Mouse (Mus musculus): ENCODE data around the gene Atoh1.
A peak's percentile ranks its signal among the peaks of the same experiment; 100 is the strongest.

Atoh1 gene

GRCm38 (mm10) chr6:64728499-64729198 lies at the start of gene Atoh1:
Atoh1 (plus strand) TSS chr6:64729125.
- DNase-seq: peak; percentile 28 to 35

DNA sequence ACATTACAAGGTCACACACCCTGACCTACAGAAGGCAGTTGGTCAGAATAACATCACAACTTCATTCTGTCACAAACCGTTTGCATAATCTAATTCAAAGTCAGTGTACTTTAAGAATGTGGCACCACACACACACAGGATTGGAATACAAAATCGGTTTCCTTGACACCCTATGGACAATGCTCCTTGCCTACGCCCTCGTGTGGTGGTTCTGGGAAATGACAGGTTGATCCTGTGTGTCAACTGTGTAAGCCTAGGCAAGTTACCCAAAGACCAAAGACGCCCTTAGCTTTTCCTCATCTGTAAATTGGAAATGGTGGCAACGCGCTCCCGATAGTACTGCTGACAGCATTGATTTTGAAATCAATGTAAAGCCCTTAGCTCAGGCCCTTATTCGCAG lies 45.0 kb upstream of the Atoh1 start:
- peak in 1 of 2 experiments; percentile 19 for DNase-seq

GRCm38 (mm10) chr6:64684973-64685372 lies 44.0 kb upstream of the Atoh1 start:
- peak in 1 of 2 experiments; percentile 23 for DNase-seq

GRCm38 (mm10) chr6:64688181-64688944 lies 40.6 kb upstream of the Atoh1 start:
- no peak for DNase-seq

GRCm38 (mm10) chr6:64694688-64695087 lies 34.2 kb upstream of the Atoh1 start:
- no peak for DNase-seq

DNA sequence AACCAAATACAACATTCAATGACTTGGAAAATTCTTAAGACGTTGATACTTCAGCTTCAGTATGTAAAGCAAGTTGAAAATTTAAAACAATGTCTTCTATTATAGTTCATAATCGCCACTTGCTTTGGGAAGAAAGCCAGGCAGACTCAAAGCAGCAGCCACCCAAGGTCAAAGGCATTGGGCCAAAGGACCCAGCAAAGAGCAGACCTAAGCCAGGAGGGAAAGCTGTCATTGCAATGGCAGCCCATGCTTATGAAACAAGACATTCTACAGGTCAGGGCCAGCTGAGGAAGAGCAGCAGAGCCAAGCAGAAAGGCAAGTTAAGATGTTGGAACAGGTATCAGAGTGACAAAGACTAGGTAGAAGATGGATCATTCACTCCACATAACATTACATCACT lies 25.3 kb upstream of the Atoh1 start:
- no peak for DNase-seq

- DNase-seq: peak; percentile 27 to 28
These were observed 1.0 kb upstream of the Atoh1 start for GRCm38 (mm10) chr6:64727751-64728403.

DNA sequence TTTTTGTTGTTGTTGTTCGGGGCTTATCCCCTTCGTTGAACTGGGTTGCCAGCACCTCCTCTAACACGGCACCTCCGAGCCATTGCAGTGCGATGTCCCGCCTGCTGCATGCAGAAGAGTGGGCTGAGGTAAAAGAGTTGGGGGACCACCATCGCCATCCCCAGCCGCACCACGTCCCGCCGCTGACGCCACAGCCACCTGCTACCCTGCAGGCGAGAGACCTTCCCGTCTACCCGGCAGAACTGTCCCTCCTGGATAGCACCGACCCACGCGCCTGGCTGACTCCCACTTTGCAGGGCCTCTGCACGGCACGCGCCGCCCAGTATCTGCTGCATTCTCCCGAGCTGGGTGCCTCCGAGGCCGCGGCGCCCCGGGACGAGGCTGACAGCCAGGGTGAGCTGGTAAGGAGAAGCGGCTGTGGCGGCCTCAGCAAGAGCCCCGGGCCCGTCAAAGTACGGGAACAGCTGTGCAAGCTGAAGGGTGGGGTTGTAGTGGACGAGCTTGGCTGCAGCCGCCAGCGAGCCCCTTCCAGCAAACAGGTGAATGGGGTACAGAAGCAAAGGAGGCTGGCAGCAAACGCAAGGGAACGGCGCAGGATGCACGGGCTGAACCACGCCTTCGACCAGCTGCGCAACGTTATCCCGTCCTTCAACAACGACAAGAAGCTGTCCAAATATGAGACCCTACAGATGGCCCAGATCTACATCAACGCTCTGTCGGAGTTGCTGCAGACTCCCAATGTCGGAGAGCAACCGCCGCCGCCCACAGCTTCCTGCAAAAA lies 496 bp downstream of the Atoh1 start:
- DNase-seq: no peak

GRCm38 (mm10) chr6:64730030-64730429 lies 1.1 kb downstream of the Atoh1 start:
- no peak for DNase-seq

DNA sequence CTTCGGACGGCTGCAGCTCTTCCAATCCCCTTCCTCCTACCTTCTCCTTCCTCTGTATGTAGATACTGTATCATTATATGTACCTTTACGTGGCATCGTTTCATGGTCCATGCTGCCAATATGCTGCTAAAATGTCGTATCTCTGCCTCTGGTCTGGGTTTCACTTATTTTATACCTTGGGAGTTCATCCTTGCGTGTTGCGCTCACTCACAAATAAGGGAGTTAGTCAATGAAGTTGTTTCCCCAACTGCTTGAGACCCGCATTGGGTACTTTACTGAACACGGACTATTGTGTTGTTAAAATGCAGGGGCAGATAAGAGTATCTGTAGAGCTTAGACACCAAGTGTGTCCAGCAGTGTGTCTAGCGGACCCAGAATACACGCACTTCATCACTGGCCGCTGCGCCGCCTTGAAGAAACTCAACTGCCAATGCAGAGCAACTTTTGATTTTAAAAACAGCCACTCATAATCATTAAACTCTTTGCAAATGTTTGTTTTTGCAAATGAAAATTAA lies 1.6 kb downstream of the Atoh1 start:
- no peak for DNase-seq

- DNase-seq: no peak
These were observed 2.2 kb downstream of the Atoh1 start for GRCm38 (mm10) chr6:64731126-64731525.

- no peak for DNase-seq
These were observed 2.8 kb downstream of the Atoh1 start for GRCm38 (mm10) chr6:64731621-64732320.

GRCm38 (mm10) chr6:64733311-64733710 lies 4.4 kb downstream of the Atoh1 start:
- no peak for DNase-seq

GRCm38 (mm10) chr6:64734441-64735320 lies 5.8 kb downstream of the Atoh1 start:
- DNase-seq: no peak

- DNase-seq: no peak
These were observed 7.4 kb downstream of the Atoh1 start for GRCm38 (mm10) chr6:64736317-64736716.

GRCm38 (mm10) chr6:64742915-64743489 lies 14.1 kb downstream of the Atoh1 start:
- no peak for DNase-seq

- no peak for DNase-seq
These were observed 25.6 kb downstream of the Atoh1 start for GRCm38 (mm10) chr6:64754515-64754914.

DNA sequence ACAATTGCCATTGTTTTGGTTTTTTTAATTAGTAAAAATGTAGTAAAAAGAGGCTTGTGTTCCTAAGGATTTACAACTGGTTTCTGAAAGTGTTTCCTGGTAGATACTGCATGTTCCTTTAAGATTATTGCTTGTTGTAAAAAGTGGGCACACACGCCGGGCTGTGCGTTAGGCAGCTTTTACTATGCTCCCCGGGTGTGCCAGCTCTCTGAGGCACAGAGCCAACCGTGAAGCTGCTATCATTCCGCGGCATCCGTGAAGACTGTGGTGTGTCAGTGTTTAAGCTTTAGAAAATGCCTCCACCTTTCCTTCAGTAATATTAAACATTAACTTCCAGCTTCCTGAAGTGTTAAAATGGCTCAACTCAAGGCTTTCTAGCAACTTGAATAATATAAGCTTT lies 35.0 kb downstream of the Atoh1 start:
- DNase-seq: peak in 1 of 2 experiments; percentile 1

DNA sequence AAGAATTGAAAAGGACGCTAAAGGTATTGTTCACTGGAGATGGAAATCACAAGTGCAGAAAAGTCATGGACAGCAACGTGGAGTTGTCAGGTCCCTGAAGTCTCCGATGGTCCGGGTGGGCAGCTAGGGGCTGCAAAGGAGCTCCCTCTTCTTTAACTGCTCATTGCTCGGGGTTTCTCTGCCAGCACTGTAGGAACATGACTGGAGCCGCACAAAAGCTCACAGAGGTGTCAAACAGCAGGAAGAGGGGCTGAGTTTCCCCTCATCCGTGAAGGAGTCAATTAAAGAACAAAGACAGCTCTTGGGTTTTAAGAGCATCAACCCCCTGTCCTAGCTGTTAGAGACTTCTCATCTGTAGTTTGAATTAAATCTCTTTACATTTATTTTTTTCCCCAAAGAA lies 44.5 kb downstream of the Atoh1 start:
- no peak for DNase-seq
